Mouse (Mus musculus) testis, postnatal 10 days (tissue): Measurements from ENCODE around the gene Gm49354.
"Not testable (repeated sequence)": the region's sequence is repeated elsewhere in the genome, so short reads cannot be mapped to it uniquely, and the experiment has no call there.

ENCODE experiments used
- DNase-seq: peaks from one replicate; pipeline ENCODE4 v3.0.0; 2021; ENCODE audit warnings: low spot score

The Gm49354 gene

DNA sequence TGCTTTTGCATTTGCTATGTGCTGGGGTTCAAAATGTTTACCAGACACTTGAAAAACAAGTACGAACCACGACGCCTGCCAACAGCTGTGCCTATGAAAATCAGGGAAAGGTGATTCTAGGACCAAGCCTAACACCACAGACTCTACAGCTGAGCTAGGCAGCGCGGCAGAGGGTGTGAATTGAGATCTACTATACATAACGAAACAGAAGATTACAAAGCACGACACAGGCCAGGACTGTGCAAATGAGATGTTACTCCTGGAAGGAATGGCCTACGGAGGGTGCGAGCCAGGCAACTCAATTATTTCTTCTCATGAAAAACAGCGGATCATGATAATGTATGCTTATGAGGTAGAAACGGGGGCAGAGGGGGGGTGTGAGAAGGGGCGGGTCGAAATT lies 13.5 kb downstream of the Gm49354 start:
- no peak for DNase-seq

DNA sequence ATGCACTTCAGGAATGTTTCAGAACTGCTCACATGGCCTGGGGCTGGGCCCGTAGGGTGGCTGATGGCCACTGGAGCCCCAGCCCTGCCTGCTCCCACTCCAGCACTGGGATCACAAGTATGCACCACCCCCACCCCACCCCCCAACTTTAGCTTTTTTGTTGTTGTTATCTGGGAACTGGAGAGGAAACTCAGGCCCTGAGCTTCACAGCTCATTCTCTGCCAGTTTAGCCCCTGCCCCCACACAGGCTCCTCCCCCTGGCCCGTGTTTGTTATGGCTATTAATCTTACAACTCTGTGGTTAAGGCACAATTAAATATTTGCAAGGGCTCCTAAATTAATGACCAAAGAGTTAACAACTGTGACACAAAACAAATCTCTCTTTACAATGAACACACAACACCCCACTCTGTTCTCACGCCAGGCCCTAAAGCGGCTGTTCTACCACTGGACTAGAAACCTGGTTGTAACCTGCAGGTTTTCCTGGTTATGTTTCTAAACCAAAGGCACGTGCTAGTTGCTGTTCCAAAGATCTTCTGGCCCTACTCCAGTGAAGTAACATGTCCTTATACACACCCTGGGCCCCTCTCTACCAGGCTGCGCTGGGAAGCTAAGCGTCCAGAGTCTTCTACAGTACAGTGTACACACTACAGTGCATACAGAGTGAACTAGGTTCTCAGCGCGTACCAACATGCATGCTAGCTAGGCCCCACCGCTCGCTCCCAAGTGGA lies 15.1 kb downstream of the Gm49354 start:
- peak; percentile 59 for DNase-seq

DNA sequence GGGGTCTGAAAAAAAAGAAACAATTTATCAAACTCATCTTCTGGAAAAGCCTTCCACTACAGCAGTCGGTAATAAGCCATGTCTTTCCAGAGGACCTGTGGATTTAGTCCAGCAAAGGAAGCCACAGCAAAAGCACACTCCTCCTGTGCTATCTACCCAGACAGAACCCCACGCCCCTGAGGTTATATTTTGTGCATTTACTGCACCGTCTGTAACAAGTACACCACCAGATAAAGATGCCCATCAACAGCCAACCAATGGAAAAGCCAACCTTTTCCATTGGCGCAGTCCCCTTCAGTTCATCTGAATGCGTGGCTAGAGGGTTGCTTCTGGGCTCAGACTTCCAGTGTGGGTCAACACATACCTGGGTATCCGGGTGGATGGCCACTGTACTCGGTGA lies 19.3 kb downstream of the Gm49354 start:
- DNase-seq: no peak

DNA sequence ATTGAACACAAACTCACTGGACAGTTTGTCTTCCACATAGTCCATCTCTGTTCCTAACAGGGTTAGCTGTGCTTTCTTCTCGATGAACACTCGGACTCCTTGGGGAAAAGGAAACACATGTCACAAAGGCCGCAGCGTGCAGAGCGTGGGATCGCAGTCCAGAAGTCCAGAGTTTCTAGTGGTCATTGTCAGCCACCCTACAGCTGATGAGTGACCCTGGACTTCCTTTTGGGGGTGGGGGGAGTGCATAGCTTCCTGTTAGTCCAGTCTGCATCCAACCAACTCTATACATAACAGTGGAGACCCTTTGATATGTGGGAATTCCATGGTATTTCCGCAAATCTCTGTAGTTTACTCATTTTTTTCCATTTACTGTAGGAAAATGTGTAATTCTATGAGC lies 25.1 kb downstream of the Gm49354 start:
- DNase-seq: no peak

DNA sequence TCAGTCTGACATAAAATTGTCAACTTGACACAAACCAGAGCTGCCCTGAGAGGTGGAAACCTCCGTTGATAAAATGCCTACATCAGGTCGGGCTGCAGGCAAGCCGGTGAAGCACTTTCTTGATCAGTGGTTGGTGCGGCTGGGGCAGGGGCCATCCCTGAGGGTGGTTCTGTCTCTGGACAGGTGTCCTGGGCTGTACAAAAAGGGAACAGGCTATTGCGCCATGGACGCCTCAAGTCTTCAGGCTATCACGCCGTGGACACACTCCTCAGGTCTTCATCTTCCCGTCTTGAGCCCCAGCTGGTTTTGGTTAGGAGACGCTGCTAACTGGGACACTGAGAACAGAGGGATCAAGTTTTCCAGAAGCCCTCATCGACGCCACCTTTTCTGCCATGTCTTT lies 31.7 kb downstream of the Gm49354 start:
- DNase-seq: no peak

DNA sequence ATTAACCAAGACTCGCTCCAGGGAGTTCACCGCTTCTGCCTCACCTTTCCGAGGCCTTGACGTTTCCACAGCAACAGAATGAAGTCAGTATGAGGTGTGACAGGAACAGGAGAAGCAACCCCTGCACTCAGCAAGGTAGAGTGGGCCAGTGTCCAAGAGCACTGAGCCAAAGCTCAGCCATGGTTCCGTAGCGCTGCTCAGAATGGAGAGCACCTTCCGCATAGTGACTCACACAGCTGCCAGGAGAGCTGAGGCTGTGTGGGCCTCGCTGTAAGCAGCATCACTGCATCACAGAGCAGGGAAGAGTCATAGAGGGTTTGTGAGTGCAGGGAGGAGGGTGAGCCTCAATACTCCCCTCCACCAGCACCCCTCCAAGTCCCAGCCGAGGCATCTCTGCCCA lies 35.3 kb downstream of the Gm49354 start, which contains the start of gene 1700014D04Rik:
1700014D04Rik (minus strand) TSS at position 42 of the 400 bp plus-strand sequence.
- DNase-seq: no peak

DNA sequence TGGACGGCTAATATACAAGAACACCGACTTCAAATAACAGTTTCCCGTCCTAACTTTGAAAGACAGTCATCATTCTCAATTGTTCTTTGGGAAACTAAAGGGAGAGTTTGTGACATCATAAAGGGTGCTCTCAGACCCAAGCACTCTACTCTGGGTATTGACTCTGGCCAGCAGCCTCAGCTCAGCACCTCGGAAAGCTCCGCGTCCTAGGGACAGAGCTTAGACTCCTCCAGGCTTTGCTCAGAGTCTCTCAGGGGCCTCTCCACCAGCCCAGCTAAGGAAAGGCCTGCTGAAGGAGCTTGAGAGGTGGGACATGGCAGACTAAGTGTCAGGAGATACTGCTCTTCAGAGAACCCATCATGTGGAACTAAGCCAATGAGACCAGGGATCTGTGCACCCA lies 35.9 kb downstream of the Gm49354 start:
- DNase-seq: peak; percentile 60

DNA sequence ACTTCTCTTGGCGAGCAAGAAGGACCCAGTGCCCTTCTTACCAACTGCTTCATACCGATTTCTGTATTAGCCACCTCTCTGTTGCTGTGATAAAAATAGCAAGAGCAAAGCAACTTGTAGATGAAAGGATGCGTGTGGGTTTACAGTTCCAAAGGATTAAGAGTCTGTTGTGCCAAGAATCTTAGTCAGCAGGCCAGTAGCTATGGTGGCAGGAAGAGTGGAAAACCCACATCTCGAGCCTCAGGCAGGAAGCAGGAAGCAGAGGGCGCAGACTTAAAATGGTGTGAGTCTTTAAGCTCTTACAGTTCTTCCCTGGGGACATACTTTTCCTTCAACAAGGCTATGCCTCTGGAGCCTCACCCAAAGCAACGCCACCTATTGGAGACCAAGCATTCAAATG lies 36.6 kb downstream of the Gm49354 start:
- no peak for DNase-seq

DNA sequence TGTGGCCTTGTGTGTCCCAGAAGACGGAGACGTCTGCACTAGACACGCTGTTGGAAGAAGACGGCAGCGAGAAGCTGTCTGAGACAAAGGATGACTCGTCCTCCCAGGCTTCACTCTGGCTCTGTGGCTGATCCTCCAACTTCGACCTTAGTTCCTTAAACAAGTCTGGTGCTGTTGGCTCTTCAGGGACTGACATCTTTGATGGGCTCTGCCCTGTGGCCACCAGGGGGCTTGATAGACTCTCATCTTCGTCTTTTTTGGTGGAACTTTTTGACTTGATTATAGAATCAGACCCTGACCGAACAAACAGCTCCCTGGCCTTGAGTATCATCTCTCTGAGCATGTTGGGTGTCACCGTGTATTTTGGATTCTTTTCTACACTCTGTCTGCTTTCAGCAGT lies 40.3 kb downstream of the Gm49354 start:
- no peak for DNase-seq

DNA sequence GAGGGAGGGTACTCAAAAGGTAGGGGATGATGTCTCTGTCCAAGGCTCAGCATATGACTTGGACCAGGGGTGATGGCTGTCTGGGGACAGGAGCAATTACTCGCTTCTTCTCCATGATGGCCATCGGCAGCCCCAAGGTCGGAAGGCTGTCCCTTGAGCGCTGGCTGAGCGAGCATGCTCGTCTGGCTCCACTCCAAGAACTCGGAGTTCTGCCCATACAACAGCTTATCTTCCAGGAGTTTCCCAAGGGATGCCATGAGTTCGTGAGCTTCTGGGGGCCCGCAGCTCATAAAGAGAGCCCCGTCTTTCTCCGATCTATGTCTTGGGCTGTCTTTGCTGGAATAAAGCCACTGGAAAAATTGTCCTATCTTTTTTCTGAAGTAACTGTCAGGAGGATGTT lies 40.9 kb downstream of the Gm49354 start:
- peak; percentile 80 for DNase-seq

DNA sequence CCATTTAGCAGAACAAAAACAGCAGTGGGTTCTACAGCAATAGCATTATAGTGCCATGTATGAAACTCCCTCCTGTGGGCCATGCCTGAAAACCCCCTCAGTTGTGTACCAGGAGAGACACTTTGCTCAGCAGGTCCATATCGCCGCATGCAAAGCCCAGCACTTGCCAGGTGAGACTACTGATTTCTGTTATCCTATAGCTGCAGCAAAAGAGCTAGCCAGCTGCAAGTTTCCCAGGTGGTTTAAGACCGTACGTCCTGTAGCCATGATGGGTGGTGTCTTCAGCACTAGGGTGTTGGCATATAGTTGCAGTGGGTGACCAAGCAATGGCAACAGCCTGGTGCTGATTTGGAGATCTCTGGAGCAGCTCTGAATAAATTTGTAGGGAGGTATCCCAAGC lies 42.6 kb downstream of the Gm49354 start:
- DNase-seq: no peak

DNA sequence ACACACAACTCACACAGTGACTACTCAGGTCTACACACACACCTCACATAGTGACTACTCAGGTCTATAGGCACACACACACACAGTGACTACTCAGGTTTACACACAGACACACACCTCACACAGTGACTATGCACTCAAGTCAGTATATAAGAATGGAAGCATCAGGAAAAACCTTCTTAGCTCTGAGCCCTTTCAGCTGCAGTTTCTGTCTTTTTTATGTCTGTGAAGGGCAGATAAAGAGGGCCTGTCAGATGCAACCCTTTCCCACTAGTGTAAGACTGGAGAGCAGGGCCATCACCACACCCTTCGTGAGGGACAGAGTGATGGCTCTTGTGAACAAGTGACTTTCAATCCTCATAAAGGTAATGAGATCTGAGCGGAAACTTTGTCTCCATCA lies 43.6 kb downstream of the Gm49354 start:
- no peak for DNase-seq

DNA sequence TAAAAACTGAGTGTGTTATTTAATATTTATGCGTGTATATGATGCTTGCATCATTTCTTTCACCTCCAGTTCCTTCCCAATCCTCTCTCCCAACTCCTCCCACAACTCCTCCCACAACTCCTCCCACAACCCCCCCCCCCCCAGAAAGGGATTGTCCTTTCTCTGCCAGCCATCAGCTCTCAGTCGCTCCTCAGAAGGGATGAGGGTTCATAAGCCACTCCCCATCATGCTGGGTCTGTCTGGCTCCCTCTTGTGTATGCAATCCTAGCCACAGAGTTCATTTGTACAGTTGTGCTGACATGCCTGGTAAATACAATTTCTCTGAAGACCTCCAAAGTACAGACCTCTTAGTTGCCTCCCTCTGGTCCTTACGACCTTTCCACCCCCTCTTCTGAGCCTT lies 46.9 kb downstream of the Gm49354 start:
- DNase-seq: no peak

DNA sequence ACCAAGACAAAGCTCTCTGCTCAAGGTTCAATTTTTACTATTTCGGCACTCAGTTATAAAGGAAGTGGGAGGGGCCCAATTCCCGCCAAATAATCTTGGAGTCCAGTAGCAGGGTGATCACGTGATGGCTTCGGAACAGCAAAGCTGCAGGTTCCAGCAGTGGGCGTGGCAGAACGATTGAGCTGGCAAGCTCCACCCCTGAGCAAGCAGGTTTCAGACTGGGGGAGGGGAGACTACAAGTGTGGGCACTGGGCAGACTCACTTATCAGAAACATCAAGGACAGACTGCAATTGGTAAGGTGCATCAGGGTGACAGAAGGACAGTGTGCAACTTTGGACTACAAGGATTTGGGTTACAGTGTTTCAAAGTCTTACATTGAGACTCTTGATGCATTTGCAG lies 47.7 kb downstream of the Gm49354 start:
- peak; percentile 49 for DNase-seq

DNA sequence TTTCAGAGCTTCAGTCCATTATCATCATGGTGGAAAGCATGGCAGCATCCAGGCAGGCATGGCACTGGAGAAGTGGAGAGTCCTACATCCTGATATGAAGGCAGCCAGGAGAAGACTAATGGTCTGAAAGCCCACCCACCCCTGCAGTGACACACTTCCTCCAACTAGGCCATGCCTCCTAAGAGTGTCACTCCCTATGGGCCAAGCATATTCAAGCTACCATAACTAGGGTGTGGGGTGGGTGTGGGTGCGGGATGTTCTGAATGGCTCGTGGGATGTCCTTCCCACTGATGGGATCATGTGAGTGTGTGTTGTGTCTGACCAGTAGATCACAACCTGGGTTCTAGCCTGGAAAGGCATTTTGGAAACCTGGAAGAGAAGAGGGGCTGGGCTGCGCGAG lies 48.1 kb downstream of the Gm49354 start:
- DNase-seq: no peak

DNA sequence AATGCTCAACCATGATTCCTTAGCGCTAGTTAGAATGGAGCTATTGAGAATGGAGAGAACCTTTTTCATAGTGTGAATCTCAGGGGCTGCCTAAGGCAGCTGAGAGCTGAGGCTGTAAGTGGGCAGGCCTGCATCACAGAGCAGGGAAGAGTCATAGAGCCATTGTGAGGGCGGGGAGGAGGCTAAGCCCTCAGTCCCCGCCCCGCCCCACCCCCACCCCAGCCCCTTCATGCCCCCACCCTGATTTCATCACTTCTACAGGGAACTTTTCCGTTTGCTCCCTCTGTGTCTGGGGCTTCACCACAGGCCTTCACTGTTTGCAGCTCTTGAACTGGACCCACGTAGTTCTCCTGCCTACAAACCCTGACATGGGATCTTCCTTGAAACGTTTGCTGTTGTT lies 50.4 kb downstream of the Gm49354 start, which contains the start of gene Spata31d1d:
Spata31d1d (minus strand) TSS at position 101 of the 400 bp plus-strand sequence.
- no peak for DNase-seq

DNA sequence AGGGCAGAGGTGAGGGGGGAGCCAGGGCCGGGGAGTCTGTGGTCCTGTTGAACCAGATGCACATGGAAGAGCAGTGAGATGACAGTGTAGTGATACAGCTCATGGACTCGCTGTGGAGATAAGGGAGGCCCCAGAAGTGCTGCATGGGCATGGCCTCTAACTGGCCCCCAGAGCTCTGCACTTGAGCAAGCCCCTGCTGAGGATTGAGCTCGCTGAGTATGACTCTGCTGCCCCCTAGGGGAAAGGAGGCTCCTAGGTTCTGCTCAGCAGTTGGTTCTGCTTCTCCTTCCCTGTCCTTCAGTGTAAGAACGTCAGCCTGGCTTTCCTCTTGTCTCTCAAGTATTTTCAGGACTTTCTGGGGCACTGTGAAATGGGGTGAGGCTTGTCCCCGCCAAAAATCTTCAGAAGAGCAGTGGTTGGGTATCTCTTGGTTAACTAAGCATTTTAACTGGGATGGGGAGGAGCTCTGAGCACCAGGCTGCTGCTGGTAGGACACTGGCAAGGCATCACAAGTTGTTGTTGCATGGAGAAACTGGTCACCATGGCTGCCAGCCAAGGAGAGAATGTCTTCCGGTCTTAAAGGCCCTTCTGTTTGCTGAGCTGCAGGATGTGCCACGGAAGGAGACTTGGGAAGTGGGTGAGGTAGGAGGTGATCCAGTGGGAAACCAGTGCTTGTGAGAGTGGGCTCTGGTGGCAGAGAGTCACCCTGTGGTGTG lies 53.5 kb downstream of the Gm49354 start:
- DNase-seq: peak; percentile 82

DNA sequence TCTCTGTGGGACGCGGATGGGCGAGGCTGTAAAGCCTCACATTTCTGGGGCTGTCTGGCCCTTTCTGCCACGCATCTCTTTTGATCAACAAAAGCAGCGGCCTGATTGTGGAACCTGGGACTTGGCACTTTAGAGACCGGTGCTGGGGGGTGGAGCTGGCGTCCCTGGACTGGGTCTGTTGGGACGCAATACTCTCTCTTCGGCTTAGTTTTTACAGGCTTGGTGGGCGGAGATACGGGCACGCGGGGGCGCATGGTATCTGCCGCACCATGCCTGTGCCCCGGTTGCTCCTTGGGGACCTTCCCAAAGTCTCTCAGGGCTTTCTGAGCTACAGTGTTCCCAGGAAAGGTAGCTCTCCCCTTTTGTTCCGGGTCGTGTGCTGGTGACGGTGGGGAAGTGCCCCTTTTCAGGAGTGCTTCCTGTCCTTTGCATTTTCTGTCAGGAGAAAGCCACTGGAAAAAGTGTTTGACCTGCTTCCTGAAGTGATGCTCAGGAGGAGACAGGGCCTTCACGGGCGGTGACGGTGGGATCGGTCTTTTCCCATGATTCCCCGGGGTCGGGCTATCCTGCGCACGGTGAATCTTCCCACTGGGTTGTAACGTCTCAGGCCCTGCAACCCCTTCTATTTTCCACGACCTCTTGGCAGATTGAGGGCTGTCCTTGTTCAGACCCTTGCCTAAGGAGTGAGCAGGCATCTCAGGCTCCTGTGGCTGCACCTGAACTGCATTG lies 55.7 kb downstream of the Gm49354 start:
- no peak for DNase-seq

DNA sequence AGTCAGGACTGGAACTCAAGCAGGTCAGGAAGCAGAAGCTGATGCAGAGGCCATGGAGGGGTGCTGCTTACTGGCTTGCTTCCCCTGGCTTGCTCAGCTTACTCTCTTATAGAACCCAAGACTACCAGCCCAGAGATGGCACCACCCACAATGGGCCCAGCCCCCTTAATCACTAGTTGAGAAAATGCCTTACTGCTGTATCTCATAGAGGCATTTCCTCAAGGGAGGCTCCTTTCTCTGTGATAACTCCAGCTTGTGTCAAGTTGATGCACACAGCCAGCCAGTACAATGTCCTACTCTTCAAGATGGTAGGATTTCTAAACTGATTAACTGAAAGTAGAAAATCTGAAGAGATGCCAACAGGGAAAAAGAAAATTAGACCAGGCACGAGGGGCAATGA lies 60.0 kb downstream of the Gm49354 start:
- DNase-seq: not testable (repeated sequence)

DNA sequence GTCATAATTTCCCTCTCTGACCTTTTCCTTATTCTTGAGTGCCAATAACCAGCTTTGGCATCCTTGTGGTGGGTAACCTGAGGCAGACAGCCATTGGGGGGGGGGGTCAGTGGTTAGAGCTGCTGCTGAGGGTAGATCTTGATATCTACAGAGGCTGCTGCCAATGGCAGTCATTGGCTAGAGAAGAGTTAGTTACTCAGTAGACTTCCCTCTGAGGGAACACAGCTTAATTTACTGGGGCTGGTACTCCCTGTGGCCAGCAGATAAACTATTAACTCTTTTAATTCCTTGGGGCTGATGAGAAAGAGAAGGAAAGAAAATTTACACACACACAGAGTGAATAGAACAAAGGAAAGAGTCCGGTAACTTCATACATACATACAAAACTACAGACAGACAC lies 62.6 kb downstream of the Gm49354 start:
- DNase-seq: no peak

DNA sequence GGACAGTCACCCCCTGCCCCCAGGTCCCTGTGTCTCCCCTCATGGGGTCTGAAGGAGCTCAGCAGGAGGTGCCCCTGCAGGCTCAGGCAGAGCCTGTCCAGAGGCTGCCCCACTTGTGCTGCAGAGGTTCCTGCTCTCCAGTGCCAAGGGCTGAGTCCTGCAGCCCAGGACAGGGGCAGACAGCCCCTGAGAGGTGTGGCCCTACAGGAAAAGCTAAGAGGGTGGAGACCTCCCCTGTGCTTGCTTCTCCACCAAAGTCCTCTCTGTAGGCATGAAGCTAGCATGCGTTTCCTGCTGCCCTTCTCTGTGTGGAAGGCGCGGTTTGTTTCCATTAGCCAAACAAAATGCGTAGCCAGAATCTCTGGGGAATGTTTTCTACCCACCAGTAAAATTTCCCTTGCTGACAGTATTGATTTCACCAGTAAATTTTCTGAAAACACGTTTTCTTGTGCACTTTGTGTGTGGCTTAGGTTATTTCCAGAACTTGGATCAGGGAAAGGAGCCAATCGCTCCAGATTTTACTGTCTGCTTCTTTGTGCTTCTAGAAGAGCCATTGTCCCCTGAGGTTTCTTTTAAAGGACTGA lies 63.1 kb downstream of the Gm49354 start:
- not testable (repeated sequence) for DNase-seq

DNA sequence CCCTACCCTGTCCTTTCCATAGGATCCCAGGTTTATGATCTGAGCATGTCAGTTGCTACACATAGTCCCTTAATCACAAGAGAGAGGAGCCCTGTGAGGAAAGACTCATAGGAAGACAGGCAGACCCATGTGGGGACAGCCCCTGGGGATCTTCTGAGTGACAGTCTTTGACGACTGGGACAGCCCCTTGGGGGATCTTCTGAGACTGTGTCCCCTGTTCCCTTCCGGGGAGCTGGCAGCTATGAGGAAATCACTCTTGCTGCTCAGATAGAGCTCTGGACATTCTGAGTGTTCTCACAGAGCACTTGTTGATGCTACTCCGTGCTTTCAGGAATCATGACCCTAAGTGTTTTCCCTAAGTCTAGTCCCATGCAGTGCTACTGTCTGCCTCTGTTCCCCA lies 68.3 kb downstream of the Gm49354 start:
- DNase-seq: no peak

DNA sequence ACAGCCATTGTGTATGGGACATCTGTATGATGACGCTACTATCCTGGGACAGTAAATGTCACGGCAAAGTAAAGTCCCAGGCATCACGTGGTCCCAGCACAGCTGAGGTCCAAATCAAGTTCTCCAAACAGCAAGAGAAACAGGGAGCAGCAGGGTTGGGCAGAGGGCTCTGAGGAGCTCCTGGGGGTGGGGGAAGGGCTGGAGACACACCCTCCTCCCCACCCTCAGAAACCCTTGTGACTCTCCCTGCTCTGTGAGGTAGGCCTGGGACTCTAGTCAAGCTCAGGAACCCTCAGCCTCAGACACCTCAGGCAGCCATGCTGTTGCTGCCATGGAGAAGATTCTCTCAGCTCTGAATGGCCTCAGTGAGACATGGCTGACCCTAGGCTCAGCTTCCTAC lies 70.1 kb downstream of the Gm49354 start, which contains the start of gene Spata31d1b:
Spata31d1b (plus strand) TSS at position 301 of the 400 bp plus-strand sequence.
- not testable (repeated sequence) for DNase-seq
